Mouse (Mus musculus) bone marrow, adult 2 months (tissue): ENCODE data around the gene Fahd2a.

Experiments
- CTCF ChIP-seq: fragments of 200-500 bp; IDR thresholded peaks from 2 replicates; pipeline ENCODE4 v1.5.1; 2011; ENCODE audit warnings: low read length, control low read depth; ENCODE audit not compliant: control insufficient read depth, insufficient read depth
- POLR2A ChIP-seq: fragments of 200-500 bp; IDR thresholded peaks from 2 replicates; pipeline ENCODE4 v1.6.1; 2011; ENCODE audit warnings: low read depth, mild to moderate bottlenecking, control low read depth, low read length, borderline replicate concordance; ENCODE audit not compliant: control insufficient read depth

GRCm38 (mm10) chr2:127435135-127435534 is 9.2 kb downstream of the Fahd2a start:
- TF ChIP-seq POLR2A (no peak), CTCF (peak; percentile 54; the same call in 1 of the 2 replicates)
